Mouse (Mus musculus) embryonic fibroblast, embryonic 13.5 days (primary cell): ENCODE data around the gene Omt2a.
"Not testable (repeated sequence)": the region's sequence is repeated elsewhere in the genome, so short reads cannot be mapped to it uniquely, and the experiment has no call there.

Experiments used
- CTCF ChIP-seq: IDR thresholded peaks from 2 replicates; pipeline ENCODE4 v1.5.1; 2011; ENCODE audit warnings: mild to moderate bottlenecking, control low read depth, low read length, moderate library complexity, borderline replicate concordance; ENCODE audit not compliant: insufficient read depth
- POLR2A ChIP-seq: IDR thresholded peaks from 2 replicates; pipeline ENCODE4 v1.6.1; 2011; ENCODE audit warnings: low read depth, mild to moderate bottlenecking, control low read depth, low read length, moderate library complexity

DNA sequence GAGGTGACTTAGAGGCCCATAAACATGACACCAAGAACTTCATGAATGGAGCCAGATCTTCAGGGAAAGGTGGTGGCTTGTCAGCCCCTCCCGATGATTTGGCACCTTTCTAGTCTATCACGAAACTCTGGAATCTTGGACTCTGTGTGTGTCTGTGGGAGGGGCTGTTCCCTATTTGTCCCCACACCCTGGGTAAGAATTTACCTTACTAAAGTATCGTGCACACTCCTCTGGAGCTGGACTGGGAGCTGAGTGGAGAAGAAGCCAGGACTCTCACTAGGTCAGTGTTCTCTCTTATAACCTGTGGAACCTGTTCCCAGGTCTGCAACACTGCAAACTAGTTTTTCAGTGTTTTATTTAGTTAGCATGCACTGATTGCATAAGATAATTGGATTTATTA is 24.9 kb downstream of the Omt2a start, which contains the start of gene Gm10639:
- not testable (repeated sequence) for TF ChIP-seq POLR2A, CTCF
